Mouse (Mus musculus): ENCODE results near the gene Syvn1. TPM values are rescaled to one million over a fixed set of nuclear protein-coding genes. Genes with fewer than 3 reads are reported as not detected.

The Syvn1 gene
- total RNA-seq, 2 experiments from 2014 or later, result 16.8 to 29.3 TPM

DNA sequence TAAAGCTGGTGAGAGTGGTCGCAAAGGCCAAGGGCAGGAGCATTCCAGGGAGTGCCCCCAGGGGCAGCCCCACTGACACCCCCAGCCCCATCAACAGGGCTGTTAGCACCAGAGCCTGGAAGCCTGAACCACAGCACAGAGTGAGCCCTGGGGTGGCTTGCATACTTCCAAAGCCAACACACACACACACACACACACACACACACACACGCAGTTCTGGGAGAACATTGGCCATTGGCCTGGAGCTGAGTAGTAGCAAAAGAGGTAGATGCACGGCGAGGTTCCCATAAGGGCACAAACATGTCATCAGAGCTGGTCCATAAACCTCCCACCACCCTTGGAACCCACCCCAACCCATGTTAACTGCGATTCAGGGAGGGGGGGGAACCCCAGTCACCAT lies 20.2 kb downstream of the Syvn1 start:
- ATAC-seq (replicated peaks; ENCODE audit: low FRiP score, poor library complexity, severe bottlenecking), result no peak

DNA sequence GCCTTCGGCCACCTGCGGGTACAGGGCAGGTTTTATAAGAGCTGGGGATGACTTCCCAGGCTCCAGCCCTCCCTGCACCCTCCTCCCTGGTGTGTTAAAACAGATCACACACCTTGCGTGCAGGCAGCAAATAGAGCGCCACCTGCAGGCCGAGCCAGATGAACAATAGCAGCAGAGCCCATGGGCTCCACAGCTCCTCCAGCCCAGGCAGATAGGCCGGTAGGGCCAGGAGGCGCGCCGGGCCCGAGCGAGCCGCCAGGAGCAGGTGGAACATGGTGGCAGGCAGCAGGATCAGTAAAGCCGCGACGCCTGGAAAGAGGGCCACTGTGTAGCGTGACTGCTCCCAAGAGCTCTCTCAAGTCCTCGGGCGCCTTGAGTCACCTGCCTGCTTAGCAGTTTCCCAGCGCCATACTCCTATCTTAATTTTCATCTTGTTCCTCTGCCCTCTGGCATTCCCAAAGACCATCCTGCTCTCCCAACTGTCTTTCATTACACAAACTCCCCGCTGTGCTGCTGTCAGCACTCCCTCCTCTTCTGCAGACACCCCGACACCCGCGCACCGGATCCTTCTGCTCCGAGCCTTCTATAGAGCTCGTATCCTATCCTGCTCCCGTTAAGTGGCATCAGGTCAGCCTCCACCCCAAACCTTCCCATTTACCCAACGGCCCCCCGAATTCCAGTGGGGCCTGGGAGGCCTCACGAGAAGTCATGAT lies 20.8 kb downstream of the Syvn1 start:
- ATAC-seq (replicated peaks; ENCODE audit: low FRiP score, poor library complexity, severe bottlenecking), result peak; percentile 84

DNA sequence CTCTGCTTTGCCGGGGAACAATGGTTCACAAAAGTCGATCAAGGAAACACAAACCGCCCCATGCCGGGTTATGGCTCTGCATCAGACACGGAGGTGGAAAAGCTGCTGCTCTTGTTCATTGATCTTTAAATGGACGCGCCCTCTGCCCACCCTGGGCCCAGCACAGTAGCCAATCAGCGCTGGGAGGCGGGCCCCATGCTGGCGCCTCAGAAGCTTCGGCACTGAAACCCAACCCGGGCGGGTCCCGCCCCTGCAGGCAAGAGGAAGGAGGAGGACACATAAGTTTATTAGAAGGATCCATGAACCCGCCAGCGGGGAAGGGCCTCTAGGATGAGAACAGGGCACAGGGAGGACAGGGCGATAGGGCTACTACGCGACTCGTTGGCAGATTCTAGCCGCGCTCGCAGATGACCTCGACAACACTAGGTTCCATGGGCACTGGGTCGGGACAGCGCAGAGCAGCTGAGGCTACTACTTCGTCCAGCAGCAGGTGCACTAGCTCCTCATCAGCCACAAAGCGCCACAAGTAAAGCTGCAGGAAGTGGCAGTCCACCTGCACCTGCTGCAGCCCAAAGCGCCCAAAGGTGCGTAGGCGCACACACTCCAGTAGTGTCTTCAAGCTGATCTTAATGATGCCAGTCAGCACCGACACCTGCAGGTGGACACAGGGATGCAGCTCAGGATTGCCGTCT lies 21.5 kb downstream of the Syvn1 start, which contains the start of gene Tm7sf2:
Gene Tm7sf2, minus strand, starts transcription at position 650 of the 692 bp plus-strand sequence.
- peak; percentile 93 for ATAC-seq (replicated peaks; ENCODE audit: low FRiP score, poor library complexity, severe bottlenecking)

DNA sequence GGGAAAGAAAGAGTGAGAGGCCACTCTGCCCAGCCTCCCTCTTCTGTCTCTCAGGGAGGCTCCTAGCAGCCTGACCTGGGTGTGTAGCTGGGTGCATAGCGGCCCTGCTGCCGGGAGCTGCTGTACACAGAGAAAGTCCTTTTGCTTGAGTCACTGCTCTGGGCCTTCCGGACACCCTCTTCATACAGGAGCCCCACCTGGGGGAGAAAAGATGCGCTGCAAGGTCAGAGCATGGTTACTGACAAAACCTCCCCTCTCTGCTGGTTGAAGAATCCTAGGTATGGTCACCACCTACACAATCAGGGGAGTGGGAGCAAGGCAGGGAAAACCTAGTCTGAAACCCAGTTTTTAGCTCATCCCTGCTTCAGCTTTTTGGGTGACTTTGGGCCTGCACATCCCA lies 22.6 kb downstream of the Syvn1 start:
- ATAC-seq (replicated peaks; ENCODE audit: low FRiP score, poor library complexity, severe bottlenecking), result no peak

DNA sequence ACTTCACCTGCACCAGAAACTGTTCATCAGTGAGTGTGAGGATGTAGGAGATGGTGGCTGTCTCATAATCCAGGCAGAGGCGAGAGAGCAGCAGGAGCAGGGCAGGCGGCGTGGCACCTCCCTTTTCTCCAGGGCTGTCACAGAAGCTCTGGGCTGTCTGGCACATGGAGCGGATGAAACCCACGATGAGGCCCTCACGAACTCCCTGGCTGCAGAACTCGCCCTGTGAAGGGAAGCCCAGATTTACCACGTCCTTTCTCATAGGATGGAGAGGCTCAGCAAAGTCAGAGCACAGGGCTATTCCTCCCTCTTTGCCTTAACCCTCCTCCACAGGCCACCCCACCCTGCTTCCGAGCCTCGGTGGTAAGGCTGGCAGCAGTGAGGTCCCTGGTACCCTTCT lies 23.5 kb downstream of the Syvn1 start:
- no peak for ATAC-seq (replicated peaks; ENCODE audit: low FRiP score, poor library complexity, severe bottlenecking)

DNA sequence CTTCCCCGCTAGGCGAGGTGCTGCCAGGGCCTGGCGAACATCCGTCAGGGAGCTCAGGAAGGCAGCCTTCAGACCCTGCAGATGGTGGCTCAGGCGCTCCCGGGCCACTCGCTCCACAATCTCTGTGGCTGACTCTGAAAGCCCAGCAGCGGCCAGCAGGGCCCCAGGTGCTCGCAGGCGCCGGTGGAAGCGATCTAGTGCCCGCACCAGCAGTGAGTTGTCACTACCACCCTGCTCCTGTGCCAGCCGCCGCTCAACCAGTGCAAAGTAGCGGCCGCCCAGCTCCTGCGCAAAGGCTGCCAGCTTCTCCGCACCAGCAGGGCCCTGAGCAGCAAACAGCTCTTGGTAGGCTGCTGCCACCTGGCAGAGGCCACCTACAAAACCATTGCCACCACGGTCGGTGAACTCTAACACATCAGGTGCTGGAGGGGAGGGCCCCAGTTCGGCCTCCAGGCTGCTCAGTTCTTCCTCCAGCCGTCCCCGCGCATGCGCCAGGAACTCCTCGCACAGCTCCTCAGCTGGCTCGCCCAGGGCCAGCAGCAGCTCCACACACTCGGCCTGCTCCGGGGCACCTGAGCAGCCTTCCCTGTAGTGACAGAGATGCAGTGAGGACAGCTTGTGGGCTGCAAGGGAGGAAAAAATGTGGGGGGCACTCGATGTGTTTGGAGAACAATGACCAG lies 24.3 kb downstream of the Syvn1 start:
- no peak for ATAC-seq (replicated peaks; ENCODE audit: low FRiP score, poor library complexity, severe bottlenecking)

DNA sequence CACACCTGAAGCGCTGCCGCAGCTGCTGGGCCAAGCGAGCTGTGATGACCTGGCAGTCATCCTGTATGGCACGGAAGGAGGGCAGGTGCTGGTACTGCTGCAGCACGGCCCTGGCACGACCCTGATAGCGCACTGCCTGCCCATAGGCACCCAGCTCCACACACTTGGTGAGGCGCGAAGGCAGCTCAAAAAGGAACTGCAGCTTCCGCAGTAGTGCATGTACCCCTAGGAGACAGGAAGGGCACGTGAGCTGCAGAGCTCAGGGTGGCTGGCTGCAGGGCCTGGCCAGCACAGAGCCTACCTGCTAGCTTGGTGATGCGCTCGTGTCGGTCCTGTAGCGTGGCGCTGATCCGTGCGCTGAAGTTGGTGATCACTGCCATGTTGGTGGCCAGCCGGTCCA lies 24.9 kb downstream of the Syvn1 start:
- ATAC-seq (replicated peaks; ENCODE audit: low FRiP score, poor library complexity, severe bottlenecking), result no peak

DNA sequence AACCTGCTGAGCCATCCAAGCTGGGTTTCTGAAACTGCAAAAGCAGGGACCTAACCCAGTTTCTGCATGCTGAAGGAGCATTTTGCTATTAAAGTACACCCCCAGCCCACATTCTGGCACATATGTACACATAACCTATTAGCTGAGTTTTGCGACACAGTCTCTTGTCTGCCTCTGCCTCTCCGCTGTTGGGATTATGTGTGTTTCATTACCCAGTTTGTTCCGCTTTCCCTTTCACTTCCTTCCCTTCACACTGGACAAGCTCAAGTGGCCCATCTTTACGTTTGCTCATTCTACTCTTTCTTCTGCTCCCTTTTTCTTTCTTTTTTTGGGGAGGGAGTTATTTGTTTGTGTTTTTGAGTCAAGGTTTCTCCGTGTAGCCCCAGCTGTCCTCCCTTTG lies 27.5 kb downstream of the Syvn1 start:
- ATAC-seq (replicated peaks; ENCODE audit: low FRiP score, poor library complexity, severe bottlenecking), result no peak

DNA sequence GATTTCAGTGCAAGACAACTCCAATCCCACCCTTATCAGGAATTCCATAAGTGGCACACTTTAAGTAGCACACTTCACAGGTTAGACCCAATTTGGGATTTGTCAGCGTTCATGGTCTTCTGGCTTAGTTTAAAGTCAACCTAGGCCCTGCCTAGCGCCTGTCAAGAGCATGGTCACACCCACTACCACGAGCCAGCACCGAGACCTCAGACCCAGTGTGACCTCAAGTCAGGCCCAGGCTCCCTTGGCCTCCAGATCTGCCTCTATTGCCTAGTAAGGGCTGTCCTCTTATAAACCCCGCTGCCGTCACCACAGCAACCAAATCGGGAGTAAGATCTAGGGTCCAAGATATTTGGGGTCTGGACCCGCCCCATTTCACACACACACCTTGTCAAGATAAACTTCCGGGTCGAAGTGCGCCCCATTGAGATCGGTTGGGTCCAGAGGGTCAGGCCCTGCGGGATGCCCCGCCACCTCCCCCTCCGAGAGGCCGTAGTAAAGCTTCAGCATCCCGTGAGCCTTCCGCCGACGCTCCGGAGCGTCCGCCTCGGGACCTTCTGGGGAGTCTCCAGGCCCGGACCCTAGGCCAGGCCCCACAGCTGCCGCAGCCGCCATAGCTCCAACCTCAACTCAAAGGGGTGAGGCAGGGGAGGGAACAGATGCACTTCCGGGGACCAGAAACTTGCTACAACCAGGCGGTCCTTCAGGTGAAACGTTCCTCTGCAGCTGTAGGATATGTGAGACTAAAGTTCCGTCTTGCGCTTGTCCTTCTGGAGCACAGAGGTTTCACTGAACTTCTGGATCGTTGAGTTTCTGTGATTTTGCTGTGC lies 30.4 kb downstream of the Syvn1 start, which contains the start of gene Vps51:
Gene Vps51, minus strand, starts transcription at position 668 of the 830 bp plus-strand sequence.
- ATAC-seq (replicated peaks; ENCODE audit: low FRiP score, poor library complexity, severe bottlenecking), result peak; percentile 96

DNA sequence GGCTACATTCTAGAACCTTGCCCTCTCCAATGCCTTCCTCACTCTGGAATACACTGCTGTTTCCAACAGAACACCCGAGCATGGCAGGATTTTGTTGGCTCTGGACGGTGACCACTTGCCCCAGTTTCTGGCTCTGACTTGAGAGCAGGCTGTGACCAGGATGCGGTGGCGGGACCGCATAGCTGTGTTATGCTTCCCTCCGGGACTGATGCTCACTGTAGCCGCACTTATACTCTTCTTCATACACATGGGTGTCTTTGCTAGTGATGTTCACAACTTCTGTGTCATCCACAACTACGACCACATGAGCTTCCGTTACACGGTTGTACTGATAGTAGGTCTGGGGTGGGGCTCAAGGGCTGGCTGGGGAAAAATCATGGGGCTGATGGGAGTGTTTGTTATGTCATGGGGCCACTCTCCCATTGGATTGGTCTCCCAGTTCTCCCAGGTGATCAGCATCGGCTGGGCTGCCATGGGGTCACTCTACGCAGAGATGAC lies 33.7 kb downstream of the Syvn1 start, which contains the start of gene Tmem262:
Gene Tmem262, plus strand, starts transcription at position 51 of the 498 bp plus-strand sequence.
- ATAC-seq (replicated peaks; ENCODE audit: low FRiP score, poor library complexity, severe bottlenecking), result no peak

DNA sequence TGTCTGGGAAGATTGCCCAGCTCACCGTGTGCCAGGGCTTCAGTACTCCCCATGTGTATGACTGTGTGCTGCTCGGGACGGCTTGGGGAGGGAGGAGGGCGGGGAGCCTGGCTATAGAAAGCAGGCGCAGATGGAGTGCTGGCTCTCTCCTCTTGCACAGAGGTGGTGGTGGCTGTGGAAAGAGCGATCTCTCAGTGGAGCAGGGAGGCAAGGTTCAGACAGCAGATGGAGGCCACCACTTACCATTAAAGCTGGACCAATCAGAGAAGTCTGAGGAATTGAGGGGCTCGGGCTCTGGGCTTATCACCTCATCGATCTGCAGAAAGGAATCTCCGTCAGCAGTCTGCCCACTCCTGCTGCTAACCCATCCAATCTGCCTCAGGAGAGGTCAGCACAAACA lies 35.8 kb downstream of the Syvn1 start, which contains the start of gene Gm28374:
Gene Gm28374, minus strand, starts transcription at position 101 of the 400 bp plus-strand sequence.
- ATAC-seq (replicated peaks; ENCODE audit: low FRiP score, poor library complexity, severe bottlenecking), result no peak

DNA sequence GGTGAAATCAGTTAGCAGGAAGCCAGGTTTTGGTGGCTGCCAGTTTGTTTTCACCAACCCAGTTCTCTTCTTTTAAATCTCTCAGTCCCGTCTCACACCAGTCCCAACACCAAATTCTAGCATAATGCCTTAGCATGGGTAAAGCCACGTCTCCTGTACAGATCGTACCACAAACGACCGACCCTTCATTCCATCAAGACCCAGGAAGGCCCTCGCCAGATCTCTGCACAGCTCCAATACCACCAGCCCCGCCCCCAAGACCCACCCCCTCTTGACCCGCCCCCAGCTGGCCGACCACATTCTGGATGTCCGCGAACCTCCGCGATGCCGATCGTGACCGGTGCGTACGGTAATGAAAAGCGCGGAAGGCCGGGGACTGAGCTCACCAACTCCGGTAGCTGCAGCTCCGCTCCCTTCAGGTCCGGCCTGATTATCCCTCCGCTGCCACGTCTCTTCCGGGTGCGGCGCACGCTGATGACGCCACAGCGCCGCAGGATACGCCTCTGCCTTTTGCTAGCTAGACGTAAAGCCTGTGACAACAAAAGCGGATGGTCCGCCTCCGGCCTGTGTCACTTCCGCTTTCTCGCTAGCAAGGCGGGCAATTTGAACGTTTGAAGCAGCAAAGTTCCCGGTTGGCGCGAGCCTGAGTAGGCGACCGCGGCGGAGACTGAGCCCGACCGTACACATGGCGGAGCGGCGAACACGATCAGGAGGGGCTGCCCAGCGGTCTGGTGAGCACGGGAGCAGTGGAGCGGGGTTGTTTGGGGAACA lies 38.3 kb downstream of the Syvn1 start, which contains the start of the genes Zfpl1 and Cdca5:
Gene Zfpl1, minus strand, starts transcription at position 479 of the 771 bp plus-strand sequence.
Gene Cdca5, plus strand, starts transcription at position 506 of the 771 bp plus-strand sequence.
- peak; percentile 91 for ATAC-seq (replicated peaks; ENCODE audit: low FRiP score, poor library complexity, severe bottlenecking)

DNA sequence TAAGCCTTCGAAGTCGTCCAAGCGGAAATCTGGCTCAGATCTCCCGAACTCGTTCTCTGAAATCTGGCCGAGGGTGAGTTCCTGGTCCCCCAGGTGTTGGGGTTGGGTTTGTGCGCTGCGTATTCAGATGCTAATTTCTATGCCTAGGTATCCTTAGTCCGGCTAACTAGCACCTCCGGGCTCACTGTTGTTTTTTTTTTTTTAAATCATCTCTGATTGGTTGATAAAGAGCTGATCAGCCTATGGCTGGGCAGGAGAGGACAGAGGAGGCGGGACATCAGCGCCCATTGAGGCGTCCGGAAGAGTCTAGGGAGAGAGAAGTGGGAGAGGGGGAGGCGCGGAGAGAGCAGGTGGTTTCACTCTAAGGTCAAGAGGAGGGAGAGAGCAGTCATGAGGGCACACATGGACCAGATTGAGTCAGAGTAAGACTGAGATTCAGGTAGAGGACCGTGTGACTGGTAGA lies 39.1 kb downstream of the Syvn1 start:
- ATAC-seq (replicated peaks; ENCODE audit: low FRiP score, poor library complexity, severe bottlenecking), result peak; percentile 85

DNA sequence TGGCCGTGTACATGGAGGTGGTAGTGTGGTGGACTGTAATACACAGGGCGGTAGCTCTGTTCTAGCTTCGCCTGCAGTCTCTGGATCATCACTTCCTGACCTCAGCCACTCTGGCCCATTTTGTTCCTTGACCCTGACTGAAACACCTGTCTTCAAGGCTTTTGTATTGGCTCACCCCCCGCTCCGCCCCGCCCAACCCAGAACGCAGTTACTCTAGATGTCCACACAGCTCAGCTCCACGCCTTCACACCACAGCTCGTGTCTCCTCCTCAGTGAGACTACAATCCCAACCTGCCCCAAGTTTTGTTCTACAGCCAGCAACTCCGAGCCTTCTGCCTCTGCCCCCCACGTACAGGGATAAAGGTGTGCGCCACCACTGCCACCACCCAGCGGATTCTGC lies 42.5 kb downstream of the Syvn1 start:
- ATAC-seq (replicated peaks; ENCODE audit: low FRiP score, poor library complexity, severe bottlenecking), result no peak

DNA sequence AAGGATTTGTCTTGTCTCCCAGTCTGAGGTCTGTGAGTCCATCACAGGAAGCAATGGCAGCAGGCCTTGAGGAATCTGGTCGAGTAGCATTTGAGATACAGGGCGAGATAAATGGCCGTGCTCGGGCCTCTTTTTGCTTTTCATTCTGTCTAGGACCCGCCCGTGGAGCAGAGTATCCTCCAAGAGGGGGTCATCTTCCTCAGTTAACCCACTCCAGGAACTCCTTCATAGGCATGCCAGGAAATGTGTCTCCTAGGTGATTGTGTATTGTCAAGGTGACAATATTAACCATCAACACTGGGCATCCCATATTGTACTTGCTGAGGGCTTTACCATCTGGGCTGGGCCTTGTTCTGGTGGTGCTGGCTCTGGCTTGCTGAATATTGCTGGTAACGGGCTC lies 47.7 kb downstream of the Syvn1 start, which contains the start of gene AC131692.1:
Gene AC131692.1, plus strand, starts transcription at position 301 of the 400 bp plus-strand sequence.
- no peak for ATAC-seq (replicated peaks; ENCODE audit: low FRiP score, poor library complexity, severe bottlenecking)

DNA sequence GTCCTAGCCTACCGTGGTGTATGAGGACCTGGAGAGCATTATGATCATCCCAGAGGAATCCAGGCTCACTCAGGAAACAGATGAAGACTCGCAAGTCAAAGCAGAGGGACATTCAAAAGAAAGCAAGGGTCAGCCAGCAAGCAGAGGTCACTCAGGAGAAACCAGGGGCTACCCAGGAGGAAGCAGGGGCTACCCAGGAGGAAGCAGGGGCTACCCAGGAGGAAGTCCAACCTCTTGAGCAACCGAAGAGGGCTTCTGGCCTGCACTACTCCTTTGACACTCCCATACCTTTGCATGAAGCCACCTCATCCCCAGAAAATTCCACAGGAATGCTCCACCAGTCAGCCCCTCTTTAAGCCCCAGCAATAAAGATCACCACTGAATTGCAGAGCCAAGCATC lies 51.5 kb downstream of the Syvn1 start:
- ATAC-seq (replicated peaks; ENCODE audit: low FRiP score, poor library complexity, severe bottlenecking), result no peak

DNA sequence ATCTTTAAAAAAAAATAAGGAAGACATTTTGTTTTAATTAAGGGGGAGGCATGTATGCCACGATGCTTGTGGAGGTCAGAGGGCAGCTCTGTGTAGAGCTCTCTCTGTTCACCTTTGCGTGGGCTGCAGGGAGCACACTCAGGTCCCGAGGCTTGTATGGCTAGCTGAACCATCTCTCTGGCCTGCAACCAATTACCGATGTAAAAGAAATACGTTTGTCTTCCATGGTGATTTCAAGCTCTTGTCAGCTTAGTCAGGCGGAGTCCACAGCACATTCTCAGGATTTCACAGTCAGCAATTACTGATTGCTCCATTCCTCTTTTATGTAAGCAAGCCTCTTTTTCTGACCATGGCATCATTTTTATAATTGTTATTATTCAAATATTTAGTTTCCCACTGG lies 54.8 kb downstream of the Syvn1 start:
- no peak for ATAC-seq (replicated peaks; ENCODE audit: low FRiP score, poor library complexity, severe bottlenecking)

DNA sequence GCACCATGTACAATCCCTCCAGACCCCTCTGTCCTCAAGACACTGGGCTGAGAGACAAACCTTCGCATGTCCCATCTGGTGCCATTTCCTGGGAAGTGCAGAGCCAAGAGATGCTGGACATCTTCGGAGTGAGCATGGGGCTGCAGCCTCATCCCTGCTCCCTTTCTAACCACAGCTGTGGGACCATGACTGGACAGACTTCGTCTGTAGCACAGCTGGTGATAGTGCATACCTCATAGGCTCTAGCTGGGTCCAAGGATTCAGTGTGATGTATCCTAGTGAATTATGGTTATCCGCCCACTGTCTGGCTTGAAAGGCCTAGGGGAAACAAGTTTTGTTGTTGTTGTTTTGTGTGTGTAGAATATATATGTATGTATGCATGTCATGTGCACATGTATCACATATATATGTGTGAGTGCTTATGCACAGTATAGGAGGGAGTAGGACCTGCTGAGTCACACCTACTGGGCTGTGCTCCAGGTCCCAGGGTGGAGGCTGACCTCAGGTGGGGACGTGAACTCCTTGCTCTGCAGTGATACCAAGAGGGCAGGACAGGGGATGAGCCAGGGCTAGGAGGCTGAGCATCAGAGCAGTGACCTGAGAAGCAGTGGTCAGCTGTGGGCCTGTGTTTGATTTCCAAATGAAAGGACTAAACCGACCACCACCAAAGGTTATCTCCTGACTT lies 55.9 kb downstream of the Syvn1 start:
- peak; percentile 97 for ATAC-seq (replicated peaks; ENCODE audit: low FRiP score, poor library complexity, severe bottlenecking)
